Mouse (Mus musculus) heart, postnatal 0 days (tissue): ENCODE results near the gene 4933402J07Rik. TPM values are rescaled to one million over a fixed set of nuclear protein-coding genes. Genes with fewer than 3 reads are reported as not detected.

Source experiments
- ATAC-seq: fragments of 200-750 bp; cut with Nextera tagmentation; 2 replicates; pipeline ENCODE4 v1.8.0; 2017; ENCODE audit warnings: low read depth, moderate number of reproducible peaks, moderate library complexity; ENCODE audit not compliant: insufficient read depth
- DNase-seq: peaks from one replicate; pipeline ENCODE4 v3.0.0-alpha.2; 2016; ENCODE audit warnings: low spot score
- H3K27ac ChIP-seq: fragments of 300-500 bp; sonication (generic); 2 replicates; pipeline ENCODE4 v1.5.1; 2014; ENCODE audit warnings: low read depth, mild to moderate bottlenecking
- H3K27me3 ChIP-seq: fragments of 300-500 bp; sonication (generic); 2 replicates; pipeline ENCODE4 v1.6.1; 2014; ENCODE audit warnings: low read length, mixed read lengths; ENCODE audit not compliant: control insufficient read depth, insufficient read depth
- H3K36me3 ChIP-seq: fragments of 300-500 bp; sonication (generic); replicated peaks from 2 replicates; pipeline ENCODE4 v1.6.1; 2014; ENCODE audit warnings: low read length, mixed read lengths; ENCODE audit not compliant: control insufficient read depth, insufficient read depth
- H3K4me1 ChIP-seq: fragments of 300-500 bp; sonication (generic); 2 replicates; pipeline ENCODE4 v1.6.1; 2014; ENCODE audit warnings: antibody characterized with exemption; ENCODE audit not compliant: control insufficient read depth, insufficient read depth
- H3K4me2 ChIP-seq: fragments of 300-500 bp; sonication (generic); 2 replicates; pipeline ENCODE4 v1.6.1; 2014; ENCODE audit warnings: low read depth, mild to moderate bottlenecking, low read length, moderate library complexity
- H3K4me3 ChIP-seq: fragments of 300-500 bp; sonication (generic); 2 replicates; pipeline ENCODE4 v1.5.1; 2014; ENCODE audit warnings: low read depth, low read length
- H3K9ac ChIP-seq: fragments of 300-500 bp; sonication (generic); replicated peaks from 2 replicates; pipeline ENCODE4 v1.6.1; 2014; ENCODE audit warnings: low read depth, low read length, mixed read lengths
- H3K9me3 ChIP-seq: fragments of 300-500 bp; sonication (generic); replicated peaks from 2 replicates; pipeline ENCODE4 v1.6.1; 2016; ENCODE audit warnings: low read length; ENCODE audit not compliant: control insufficient read depth
- CTCF ChIP-seq: IDR thresholded peaks from 2 replicates; pipeline ENCODE4 v1.5.1; 2016; ENCODE audit warnings: antibody characterized with exemption, control low read depth, low read depth
- EP300 ChIP-seq: IDR thresholded peaks from 2 replicates; pipeline ENCODE4 v1.6.1; 2016; ENCODE audit warnings: antibody characterized with exemption, low read depth
- WGBS: fragments of 180-500 bp; shearing (Covaris S2); extraction: QIAGEN DNeasy Blood & Tissue Kit; methylation state at CpG from one replicate; pipeline ENCODE4 v1.1.7; 2014; 5-methylcytosine and 5-hydroxymethylcytosine counted together
- polyA plus RNA-seq: library from polyadenylated mRNA; unstranded; fragments of >200 nt; fragmentation: Nextera tagmentation; extraction: Ambion mirVana; gene quantifications from 2 replicates; pipeline ENCODE4 v1.2.1, GENCODE M21; 2015
- total RNA-seq: library from RNA; depleted of rRNA; stranded (reverse); fragments of >200 nt; gene quantifications from 2 replicates; pipeline ENCODE4 v1.2.3, GENCODE M21; 2014; ENCODE audit warnings: low replicate concordance

Gene 4933402J07Rik
- total and polyA plus RNA-seq, 2 experiments from 2014 or later, result not detected

GRCm38 (mm10) chr8:87569706-87570563 is 6.3 kb downstream of the 4933402J07Rik start:
- no peaks in the 10 kb centered on the region for H3K4me1 ChIP-seq
- TF ChIP-seq CTCF, result no peak
- no peak for TF ChIP-seq EP300
- H3K27me3 ChIP-seq, result no peaks in the 10 kb centered on the region
- H3K4me3 ChIP-seq, result peak overlapping the region; percentile 36
- peak overlapping the region; percentile 57 for H3K4me2 ChIP-seq
- no peaks in the 10 kb centered on the region for H3K36me3 ChIP-seq
- no peak for ATAC-seq
- DNase-seq, result peak; percentile 12
- H3K9ac ChIP-seq, result no peak overlapping the region
- H3K9me3 ChIP-seq, result no peaks in the 10 kb centered on the region
- no peak overlapping the region for H3K27ac ChIP-seq
- WGBS, result 28% methylated on average over 13 of the region's 13 CpGs

DNA sequence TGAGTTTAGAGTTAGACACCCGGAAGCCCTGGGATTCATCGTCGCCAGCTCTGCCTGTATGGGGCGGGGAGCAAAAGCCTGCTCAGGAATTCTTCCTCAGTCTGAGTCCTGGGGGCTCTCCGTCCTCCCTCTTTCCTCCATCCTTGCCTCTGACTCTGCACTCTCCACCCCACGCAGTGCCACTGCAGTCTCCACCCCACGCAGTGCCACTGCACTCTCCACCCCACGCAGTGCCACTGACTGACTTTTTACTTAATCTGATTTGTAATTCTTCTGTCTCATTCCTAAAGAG is 6.9 kb downstream of the 4933402J07Rik start:
- ATAC-seq (no peak), DNase-seq (no peak)
- H3K4me1 ChIP-seq, result no peaks in the 10 kb centered on the region
- H3K36me3 ChIP-seq, result no peaks in the 10 kb centered on the region
- no peak overlapping the region for H3K27ac ChIP-seq
- H3K4me2 ChIP-seq, result peak overlapping the region; percentile 57
- no peaks in the 10 kb centered on the region for H3K27me3 ChIP-seq
- H3K9me3 ChIP-seq, result no peaks in the 10 kb centered on the region
- no peak overlapping the region for H3K9ac ChIP-seq
- no peak for TF ChIP-seq EP300
- no peak for TF ChIP-seq CTCF
- H3K4me3 ChIP-seq, result peak overlapping the region; percentile 36
- WGBS, result 2% methylated on average over 8 of the region's 8 CpGs

DNA sequence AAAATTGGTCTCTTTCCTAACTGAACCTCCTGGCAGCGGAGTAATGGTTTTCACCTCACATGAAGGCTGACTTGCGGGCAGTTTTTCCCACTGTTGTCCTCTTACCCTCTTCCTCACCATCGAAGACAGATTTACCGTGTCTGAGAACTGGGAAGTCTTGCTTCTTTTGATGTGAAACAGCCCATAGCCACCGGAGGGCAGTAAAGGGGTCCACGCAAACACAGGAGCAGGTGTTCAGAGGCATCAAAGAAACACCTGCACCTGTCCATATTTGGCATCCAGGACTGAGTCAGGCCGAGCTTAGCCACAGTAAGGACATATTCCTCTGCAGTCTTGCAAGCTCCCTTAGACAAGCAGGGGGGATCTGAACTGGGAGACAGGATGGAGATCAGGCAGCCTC is 7.2 kb downstream of the 4933402J07Rik start:
- peak overlapping the region; percentile 36 for H3K4me3 ChIP-seq
- H3K4me2 ChIP-seq, result peak overlapping the region; percentile 57
- H3K27ac ChIP-seq, result no peak overlapping the region
- TF ChIP-seq CTCF, result no peak
- TF ChIP-seq EP300, result no peak
- no peak overlapping the region for H3K9ac ChIP-seq
- no peaks in the 10 kb centered on the region for H3K9me3 ChIP-seq
- H3K4me1 ChIP-seq, result no peaks in the 10 kb centered on the region
- H3K36me3 ChIP-seq, result no peaks in the 10 kb centered on the region
- ATAC-seq (no peak), DNase-seq (no peak)
- WGBS, result 15% methylated on average over 7 of the region's 7 CpGs
- no peaks in the 10 kb centered on the region for H3K27me3 ChIP-seq

- ATAC-seq, result peak; percentile 47; the same call in 1 of the 2 replicates
- no peaks in the 10 kb centered on the region for H3K9me3 ChIP-seq
- TF ChIP-seq CTCF, result peak; percentile 96
- no peak for TF ChIP-seq EP300
- DNase-seq, result peak; percentile 63
- WGBS, result 0% methylated on average over 2 of the region's 2 CpGs
- H3K27me3 ChIP-seq, result no peaks in the 10 kb centered on the region
- H3K4me2 ChIP-seq, result no peak overlapping the region
- H3K27ac ChIP-seq, result no peak overlapping the region
- no peak overlapping the region for H3K9ac ChIP-seq
- no peaks in the 10 kb centered on the region for H3K36me3 ChIP-seq
- H3K4me3 ChIP-seq, result no peak overlapping the region
- H3K4me1 ChIP-seq, result no peaks in the 10 kb centered on the region
Observed at GRCm38 (mm10) chr8:87594272-87594671, 30.6 kb downstream of the 4933402J07Rik start.

GRCm38 (mm10) chr8:87602731-87603130 is 39.1 kb downstream of the 4933402J07Rik start:
- DNase-seq (no peak), ATAC-seq (no peak)
- Histone ChIP-seq H3K27me3 (peaks cover 10% of the 10 kb centered on the region; the same call in 1 of the 2 replicates), H3K9ac (no peak overlapping the region), H3K4me1 (no peaks in the 10 kb centered on the region), H3K27ac (no peak overlapping the region), H3K4me2 (no peak overlapping the region), H3K36me3 (no peaks in the 10 kb centered on the region), H3K9me3 (no peaks in the 10 kb centered on the region), H3K4me3 (no peak overlapping the region)
- TF ChIP-seq EP300, result no peak
- TF ChIP-seq CTCF, result no peak
- 76% methylated on average over 2 of the region's 2 CpGs for WGBS

DNA sequence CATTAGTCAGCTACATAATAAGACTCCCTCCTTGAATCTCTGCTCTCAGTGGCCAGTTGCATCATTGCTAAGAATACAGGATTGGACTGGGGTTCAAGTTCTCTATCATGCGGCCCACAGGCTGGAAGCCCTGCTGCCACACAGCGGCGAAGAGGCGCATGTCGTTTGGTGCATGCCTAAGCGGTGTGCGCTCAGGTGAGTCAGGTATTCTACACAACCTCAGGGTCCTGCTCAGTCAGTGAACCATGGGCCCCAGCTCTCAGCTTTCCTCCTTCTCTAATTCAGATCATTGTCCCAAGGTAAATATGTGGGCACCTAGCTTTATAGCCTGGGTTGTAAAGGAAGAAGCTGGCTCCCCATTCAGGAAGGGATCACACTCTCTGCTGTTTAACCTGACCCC is 45.5 kb downstream of the 4933402J07Rik start:
- Histone ChIP-seq H3K4me1 (no peaks in the 10 kb centered on the region), H3K36me3 (no peaks in the 10 kb centered on the region), H3K4me3 (no peak overlapping the region), H3K4me2 (no peak overlapping the region), H3K27me3 (no peaks in the 10 kb centered on the region), H3K27ac (no peak overlapping the region), H3K9ac (no peak overlapping the region), H3K9me3 (no peaks in the 10 kb centered on the region)
- WGBS, result 91% methylated on average over 7 of the region's 7 CpGs
- TF ChIP-seq EP300 (no peak), CTCF (no peak)
- ATAC-seq (no peak), DNase-seq (no peak)
